Mouse (Mus musculus) intestine, embryonic 16.5 days (tissue): ENCODE results near the gene Olfr850. TPM values are rescaled to one million over a fixed set of nuclear protein-coding genes. Genes with fewer than 3 reads are reported as not detected.

Source experiments
- ATAC-seq: fragments of 200-750 bp; cut with Nextera tagmentation; 2 replicates; pipeline ENCODE4 v1.8.0; 2017; ENCODE audit warnings: moderate TSS enrichment, moderate library complexity
- H3K27ac ChIP-seq: fragments of 300-500 bp; sonication (generic); 2 replicates; pipeline ENCODE4 v1.5.1; 2014; ENCODE audit warnings: mild to moderate bottlenecking, low read length
- H3K27me3 ChIP-seq: fragments of 300-500 bp; sonication (generic); replicated peaks from 2 replicates; pipeline ENCODE4 v1.6.1; 2014; ENCODE audit warnings: low read length, control low read depth, mixed read lengths; ENCODE audit not compliant: control insufficient read depth, insufficient read depth
- H3K36me3 ChIP-seq: fragments of 300-500 bp; sonication (generic); 2 replicates; pipeline ENCODE4 v1.6.1; 2014; ENCODE audit warnings: low read length, control low read depth; ENCODE audit not compliant: control insufficient read depth, insufficient read depth
- H3K4me1 ChIP-seq: fragments of 300-500 bp; sonication (generic); 2 replicates; pipeline ENCODE4 v1.6.1; 2014; ENCODE audit warnings: low read length, control low read depth, mixed read lengths; ENCODE audit not compliant: control insufficient read depth, insufficient read depth
- H3K4me2 ChIP-seq: fragments of 300-500 bp; sonication (generic); 2 replicates; pipeline ENCODE4 v1.6.1; 2014; ENCODE audit warnings: low read depth, low read length, control low read depth
- H3K4me3 ChIP-seq: fragments of 300-500 bp; sonication (generic); 2 replicates; pipeline ENCODE4 v1.5.1; 2014; ENCODE audit warnings: mild to moderate bottlenecking, low read length
- H3K9ac ChIP-seq: fragments of 300-500 bp; sonication (generic); 2 replicates; pipeline ENCODE4 v1.6.1; 2014; ENCODE audit warnings: low read depth, low read length
- H3K9me3 ChIP-seq: fragments of 300-500 bp; sonication (generic); 2 replicates; pipeline ENCODE4 v1.6.1; 2016; ENCODE audit warnings: low read length, control low read depth; ENCODE audit not compliant: control insufficient read depth
- WGBS: fragments of 180-500 bp; shearing (Covaris S2); extraction: QIAGEN DNeasy Blood & Tissue Kit; methylation state at CpG from one replicate; pipeline ENCODE4 v1.1.7; 2014; 5-methylcytosine and 5-hydroxymethylcytosine counted together
- polyA plus RNA-seq: library from polyadenylated mRNA; unstranded; fragments of >200 nt; fragmentation: Nextera tagmentation; extraction: Ambion mirVana; gene quantifications from 2 replicates; pipeline ENCODE4 v1.2.1, GENCODE M21; 2015

The Olfr850 gene
- polyA plus RNA-seq: not detected in 2 replicates

GRCm38 (mm10) chr9:19478148-19478547 is at the start of gene Olfr850:
Gene Olfr850 (minus strand): TSS chr9:19478248.
- no peaks in the 10 kb centered on the region for H3K27me3 ChIP-seq
- ATAC-seq: no peak
- no peak within 1 kb of the TSS for H3K4me3 ChIP-seq

GRCm38 (mm10) chr9:19492995-19493394 is 14.9 kb upstream of the Olfr850 start, which contains the start of gene Olfr851:
Gene Olfr851 (plus strand): TSS chr9:19493295.
- H3K4me1 ChIP-seq: no peaks in the 10 kb centered on the region
- no peak within 1 kb of the TSS for H3K4me2 ChIP-seq
- H3K9me3 ChIP-seq: no peaks in the 10 kb centered on the region
- no peak within 1 kb of the TSS for H3K27ac ChIP-seq
- H3K36me3 ChIP-seq: no peaks in the 10 kb centered on the region
- H3K9ac ChIP-seq: no peak within 1 kb of the TSS
- H3K27me3 ChIP-seq: no peaks in the 10 kb centered on the region
- H3K4me3 ChIP-seq: no peak within 1 kb of the TSS
- ATAC-seq: no peak

More at GRCm38 (mm10) chr9:19478148-19478547, at the start of gene Olfr850:
- Histone ChIP-seq H3K36me3 (no peaks in the 10 kb centered on the region), H3K27ac (no peak within 1 kb of the TSS), H3K4me2 (no peak within 1 kb of the TSS), H3K9ac (no peak within 1 kb of the TSS), H3K4me1 (no peaks in the 10 kb centered on the region), H3K9me3 (no peaks in the 10 kb centered on the region)

GRCm38 (mm10) chr9:19439966-19440365 is 38.1 kb downstream of the Olfr850 start, which contains the start of gene Olfr849:
Gene Olfr849 (plus strand): TSS chr9:19440266.
- Histone ChIP-seq H3K9me3 (no peaks in the 10 kb centered on the region), H3K27me3 (no peaks in the 10 kb centered on the region), H3K36me3 (no peaks in the 10 kb centered on the region), H3K27ac (no peak within 1 kb of the TSS), H3K4me3 (no peak within 1 kb of the TSS), H3K4me2 (no peak within 1 kb of the TSS), H3K4me1 (no peaks in the 10 kb centered on the region), H3K9ac (no peak within 1 kb of the TSS)
- no peak for ATAC-seq
- WGBS: 86% methylated on average over 2 of the region's 2 CpGs

Other genes with a start within 250 kb of the Olfr850 start
- not detected in 2 replicates for gene Olfr843, start 226.3 kb downstream of the Olfr850 start, polyA plus RNA-seq
- not detected in 2 replicates for gene Olfr844, start 161.9 kb downstream of the Olfr850 start, polyA plus RNA-seq
- not detected in 2 replicates for gene Olfr845, start 141.8 kb downstream of the Olfr850 start, polyA plus RNA-seq
- not detected in 2 replicates for gene Olfr846, start 114.2 kb downstream of the Olfr850 start, polyA plus RNA-seq
- gene Olfr847, start 99.6 kb downstream of the Olfr850 start, polyA plus RNA-seq: not detected in 2 replicates
- not detected in 2 replicates for gene Olfr849, start 38.0 kb downstream of the Olfr850 start, polyA plus RNA-seq
- not detected in 2 replicates for gene Olfr851, start 15.0 kb upstream of the Olfr850 start, polyA plus RNA-seq
- not detected in 2 replicates for gene Olfr853, start 62.8 kb upstream of the Olfr850 start, polyA plus RNA-seq
- not detected in 2 replicates for gene Olfr854, start 89.1 kb upstream of the Olfr850 start, polyA plus RNA-seq
- not detected in 2 replicates for gene Olfr855, start 104.4 kb upstream of the Olfr850 start, polyA plus RNA-seq
- gene Zfp317, start 143.9 kb upstream of the Olfr850 start, polyA plus RNA-seq: 19.8 and 21.8 TPM in 2 replicates
- gene Olfr857, start 231.2 kb upstream of the Olfr850 start, polyA plus RNA-seq: not detected in 2 replicates